Mouse (Mus musculus): ENCODE measurements around the gene Fam206a.

GRCm38 (mm10) chr4:56843963-56844362, 41.8 kb downstream of the Fam206a start:
- TF ChIP-seq CTCF (conservative IDR thresholded peaks at IDR 0.05; ENCODE audit: insufficient read depth, insufficient read length, low read depth, low read length) = 0 out of 2 replicates have a peak, but pooled peaks have one; percentile 22
- TF ChIP-seq POLR2A (IDR thresholded peaks at IDR 0.05; ENCODE audit: low read depth, low read length) = no peak
